Mouse (Mus musculus): ENCODE results near the gene 1700061G19Rik. TPM values are rescaled to one million over a fixed set of nuclear protein-coding genes. Genes with fewer than 3 reads are reported as not detected.

The 1700061G19Rik gene
- total and polyA plus RNA-seq, 3 experiments, result 0.27 to 0.68 TPM; not detected in 1

DNA sequence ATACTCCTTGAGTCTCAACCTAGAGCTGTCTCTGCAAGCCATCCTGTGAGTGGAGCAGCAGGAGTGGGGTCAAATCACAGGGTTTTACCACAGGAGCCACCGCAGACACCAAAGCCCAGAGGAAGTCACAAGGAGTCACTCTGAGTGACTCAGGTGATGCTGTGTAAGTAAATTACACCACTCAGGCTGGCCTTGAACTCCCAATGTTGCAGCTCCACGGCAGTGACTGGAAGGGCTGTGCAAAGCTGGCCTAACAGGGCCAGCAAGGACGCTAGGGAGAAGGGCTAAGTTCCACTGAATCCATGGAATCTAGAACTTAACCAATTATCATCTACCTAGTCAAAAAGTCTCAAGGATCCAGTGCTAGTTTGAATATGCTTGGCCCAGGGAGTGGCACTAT lies 30.9 kb downstream of the 1700061G19Rik start:
- Histone ChIP-seq H3K36me3 (ENCODE audit: control insufficient read depth in 1 of 2, insufficient read depth in 2 of 2, low read length in 2 of 2) (peaks cover 0 to 2% of the 10 kb centered on the region in 2 experiments; a peak in 2 of 4 replicates), H3K9ac (ENCODE audit: control insufficient read depth, low read depth, low read length, poor library complexity, severe bottlenecking) (no peak overlapping the region), H3K79me2 (ENCODE audit: control insufficient read depth, insufficient read depth, low read length, poor library complexity) (no peaks in the 10 kb centered on the region), H3K27ac (ENCODE audit: control insufficient read depth, low read depth, low read length) (no peak overlapping the region), H3K9me3 (replicated peaks; ENCODE audit: insufficient read depth, low read length) (no peaks in the 10 kb centered on the region), H3K27me3 (ENCODE audit: control insufficient read depth in 1 of 2, insufficient read depth in 2 of 2, low read length in 2 of 2) (no peaks in the 10 kb centered on the region), H3K4me3 (ENCODE audit: control insufficient read depth in 1 of 2, insufficient read depth in 1 of 2, low read depth in 2 of 2, low read length in 2 of 2) (no peak overlapping the region), H3K4me1 (ENCODE audit: control insufficient read depth in 1 of 2, insufficient read depth in 2 of 2, low read length in 2 of 2) (no peaks in the 10 kb centered on the region)
- DNase-seq (ENCODE audit: low read depth, low spot score), result no peak
- no peak for TF ChIP-seq UBTF (IDR thresholded peaks at IDR 0.05; ENCODE audit: borderline replicate concordance, insufficient read depth, low read depth, low read length)
- no peak for TF ChIP-seq RAD21 (IDR thresholded peaks at IDR 0.05; ENCODE audit: low read depth, low read length)
- no peak for TF ChIP-seq USF1 (IDR thresholded peaks at IDR 0.05; ENCODE audit: low read depth, low read length)
- TF ChIP-seq CTCF (IDR thresholded peaks at IDR 0.05 in 2 of 3, conservative IDR thresholded peaks at IDR 0.05 in 1 of 3; ENCODE audit: control insufficient read depth in 1 of 3, insufficient read depth in 1 of 3, low read depth in 2 of 3, low read length in 3 of 3, poor library complexity in 1 of 3, severe bottlenecking in 1 of 3), result no peak
- TF ChIP-seq MAFK (IDR thresholded peaks at IDR 0.05; ENCODE audit: borderline replicate concordance, low read depth, low read length), result no peak
- no peak for TF ChIP-seq MEF2A (IDR thresholded peaks at IDR 0.05; ENCODE audit: extremely low read depth, insufficient replicate concordance, low read depth, low read length, poor library complexity, severe bottlenecking)
- no peak for TF ChIP-seq HCFC1 (IDR thresholded peaks at IDR 0.05; ENCODE audit: low read depth, low read length)
- TF ChIP-seq NELFE (IDR thresholded peaks at IDR 0.05; ENCODE audit: low read depth, low read length), result no peak
- no peak for TF ChIP-seq ZNF384 (IDR thresholded peaks at IDR 0.05; ENCODE audit: low read depth, low read length)

GRCm38 (mm10) chr17:56907096-56907495 lies 31.8 kb downstream of the 1700061G19Rik start:
- Histone ChIP-seq H3K79me2 (ENCODE audit: control insufficient read depth, insufficient read depth, low read length, poor library complexity) (no peaks in the 10 kb centered on the region), H3K4me1 (ENCODE audit: control insufficient read depth in 1 of 2, insufficient read depth in 2 of 2, low read length in 2 of 2) (no peaks in the 10 kb centered on the region), H3K9ac (ENCODE audit: control insufficient read depth, low read depth, low read length, poor library complexity, severe bottlenecking) (no peak overlapping the region), H3K27ac (ENCODE audit: control insufficient read depth, low read depth, low read length) (no peak overlapping the region), H3K9me3 (replicated peaks; ENCODE audit: insufficient read depth, low read length) (no peaks in the 10 kb centered on the region), H3K27me3 (ENCODE audit: control insufficient read depth in 1 of 2, insufficient read depth in 2 of 2, low read length in 2 of 2) (no peaks in the 10 kb centered on the region), H3K4me3 (ENCODE audit: control insufficient read depth in 1 of 2, insufficient read depth in 1 of 2, low read depth in 2 of 2, low read length in 2 of 2) (no peak overlapping the region), H3K36me3 (ENCODE audit: control insufficient read depth in 1 of 2, insufficient read depth in 2 of 2, low read length in 2 of 2) (peaks cover 0 to 2% of the 10 kb centered on the region in 2 experiments; a peak in 2 of 4 replicates)
- no peak for TF ChIP-seq SMC3 (IDR thresholded peaks at IDR 0.05; ENCODE audit: low read depth, low read length)
- TF ChIP-seq MAX (IDR thresholded peaks at IDR 0.05; ENCODE audit: low read length), result no peak
- TF ChIP-seq CHD2 (IDR thresholded peaks at IDR 0.05; ENCODE audit: low read length), result no peak
- no peak for TF ChIP-seq RCOR1 (IDR thresholded peaks at IDR 0.05; ENCODE audit: low read depth, low read length)
- TF ChIP-seq MXI1 (IDR thresholded peaks at IDR 0.05; ENCODE audit: low read depth, low read length), result no peak
- no peak for TF ChIP-seq BHLHE40 (IDR thresholded peaks at IDR 0.05; ENCODE audit: borderline replicate concordance, low read depth, low read length)
- TF ChIP-seq TCF12 (IDR thresholded peaks at IDR 0.05; ENCODE audit: low read depth, low read length), result no peak
- no peak for TF ChIP-seq ZC3H11A (IDR thresholded peaks at IDR 0.05; ENCODE audit: low read depth, low read length)
- no peak for TF ChIP-seq ETS1 (IDR thresholded peaks at IDR 0.05; ENCODE audit: low read depth, low read length)
- no peak for TF ChIP-seq MAZ (IDR thresholded peaks at IDR 0.05; ENCODE audit: low read depth, low read length)
- no peak for TF ChIP-seq ZNF384 (IDR thresholded peaks at IDR 0.05; ENCODE audit: low read depth, low read length)
- TF ChIP-seq UBTF (IDR thresholded peaks at IDR 0.05; ENCODE audit: borderline replicate concordance, insufficient read depth, low read depth, low read length), result no peak
- TF ChIP-seq MYB (IDR thresholded peaks at IDR 0.05; ENCODE audit: low read depth, low read length), result no peak
- no peak for TF ChIP-seq EP300 (IDR thresholded peaks at IDR 0.05; ENCODE audit: low read depth in 1 of 2, low read length in 2 of 2)
- no peak for TF ChIP-seq NRF1 (IDR thresholded peaks at IDR 0.05; ENCODE audit: insufficient read depth, low read depth, low read length, poor library complexity, severe bottlenecking)
- no peak for TF ChIP-seq RAD21 (IDR thresholded peaks at IDR 0.05; ENCODE audit: low read depth, low read length)
- no peak for TF ChIP-seq KAT2A (conservative IDR thresholded peaks at IDR 0.05; ENCODE audit: low read depth, low read length)
- TF ChIP-seq ZKSCAN1 (IDR thresholded peaks at IDR 0.05; ENCODE audit: low read depth, low read length), result no peak
- no peak for TF ChIP-seq TBP (IDR thresholded peaks at IDR 0.05; ENCODE audit: low read depth, low read length)
- TF ChIP-seq POLR2AphosphoS5 (IDR thresholded peaks at IDR 0.05; ENCODE audit: borderline replicate concordance, low read depth, low read length), result no peak
- no peak for DNase-seq (ENCODE audit: low read depth, low spot score)

Measured in MEL (cell line).